Mouse (Mus musculus) C2C12 (cell line): ENCODE data around the gene Ifna11. TPM values are rescaled to one million over a fixed set of nuclear protein-coding genes. Genes with fewer than 3 reads are reported as not detected.
"Not testable (repeated sequence)": the region's sequence is repeated elsewhere in the genome, so short reads cannot be mapped to it uniquely, and the experiment has no call there.

Source experiments
- H3K27me3 ChIP-seq: one replicate; pipeline ENCODE4 v1.6.1; 2011; ENCODE audit not compliant: control insufficient read depth, insufficient read depth, insufficient read length
- H3K36me3 ChIP-seq: one replicate; pipeline ENCODE4 v1.6.1; 2011; ENCODE audit not compliant: control insufficient read depth, insufficient read depth
- H3K4me3 ChIP-seq: one replicate; pipeline ENCODE4 v1.5.1; 2011; ENCODE audit warnings: mild to moderate bottlenecking, control low read depth; ENCODE audit not compliant: poor library complexity, insufficient read depth, severe bottlenecking
- H3K79me2 ChIP-seq: one replicate; pipeline ENCODE4 v1.6.1; 2011; ENCODE audit not compliant: control insufficient read depth, insufficient read depth
- H3K79me3 ChIP-seq: one replicate; pipeline ENCODE4 v1.6.1; 2011; ENCODE audit warnings: low read depth, control low read depth
- H3ac ChIP-seq: one replicate; pipeline ENCODE3; 2011; ENCODE audit warnings: low read depth; ENCODE audit not compliant: control insufficient read depth, insufficient read length
- CEBPB ChIP-seq: IDR thresholded peaks from one replicate; pipeline ENCODE4 v1.6.1; 2011; ENCODE audit warnings: low read depth, mild to moderate bottlenecking, control low read depth, moderate library complexity
- CTCF ChIP-seq: IDR thresholded peaks from one replicate; pipeline ENCODE4 v1.5.1; 2011; ENCODE audit not compliant: control insufficient read depth, insufficient read depth, insufficient read length
- FOSL1 ChIP-seq: IDR thresholded peaks from one replicate; pipeline ENCODE4 v1.8.0; 2011; ENCODE audit warnings: mild to moderate bottlenecking, low read length; ENCODE audit not compliant: poor library complexity, insufficient read depth, severe bottlenecking
- MAX ChIP-seq: IDR thresholded peaks from one replicate; pipeline ENCODE4 v1.6.1; 2011; ENCODE audit warnings: mild to moderate bottlenecking, control low read depth
- MYOD1 ChIP-seq: IDR thresholded peaks from one replicate; pipeline ENCODE4 v1.6.1; 2011; ENCODE audit warnings: low read depth; ENCODE audit not compliant: control insufficient read depth, insufficient read length
- MYOG ChIP-seq: IDR thresholded peaks from one replicate; pipeline ENCODE4 v1.6.1; 2011; ENCODE audit not compliant: control insufficient read depth, insufficient read length; ENCODE audit errors: extremely low read depth
- USF1 ChIP-seq: IDR thresholded peaks from one replicate; pipeline ENCODE4 v1.6.1; 2011; ENCODE audit warnings: low read depth, mild to moderate bottlenecking, control low read depth, moderate library complexity
- polyA plus RNA-seq: library from polyadenylated mRNA; unstranded; fragments of >200 nt; fragmentation: generic; extraction: Trizol; gene quantifications from one replicate; pipeline ENCODE4 v1.2.1, GENCODE M21; 2012; ENCODE audit warnings: missing spikeins

Gene Ifna11
- polyA plus RNA-seq, 1 experiment: not detected

GRCm38 (mm10) chr4:88822995-88823394 lies 3.2 kb downstream of the Ifna11 start:
- Histone ChIP-seq H3K79me2 (no peaks in the 10 kb centered on the region), H3K79me3 (no peaks in the 10 kb centered on the region), H3K36me3 (no peaks in the 10 kb centered on the region), H3K4me3 (no peak overlapping the region), H3K27me3 (peaks cover 7% of the 10 kb centered on the region), H3ac (no peak overlapping the region)
- TF ChIP-seq CEBPB (no peak), MYOG (no peak), MAX (no peak), CTCF (no peak), FOSL1 (no peak), USF1 (no peak), MYOD1 (no peak)

GRCm38 (mm10) chr4:88827116-88827515 lies 7.4 kb downstream of the Ifna11 start, which contains the start of gene Ifna6:
Gene Ifna6, plus strand, starts transcription at chr4:88827416.
- not testable (repeated sequence) for H3ac ChIP-seq, H3K4me3 ChIP-seq, H3K36me3 ChIP-seq, H3K27me3 ChIP-seq, H3K79me2 ChIP-seq, H3K79me3 ChIP-seq

DNA sequence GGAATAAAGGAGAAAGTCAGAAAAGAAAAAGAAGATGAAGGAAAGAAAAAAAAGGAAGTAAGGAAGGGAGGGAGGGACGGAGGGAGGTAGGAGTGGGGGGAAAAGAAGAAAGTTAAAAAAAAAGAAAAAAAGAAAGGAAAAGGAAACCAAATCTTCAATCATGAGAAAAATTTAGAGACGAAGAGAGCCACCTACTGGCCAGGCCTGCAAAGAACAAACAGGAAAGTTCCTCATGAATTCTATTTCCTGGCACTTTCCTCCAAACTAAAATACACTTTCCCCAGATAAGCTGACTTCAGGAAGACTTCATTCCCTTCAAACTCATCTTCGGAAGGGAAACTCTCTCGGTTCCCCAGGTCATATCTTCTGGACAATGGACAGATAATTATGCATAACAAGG lies 10.8 kb downstream of the Ifna11 start:
- H3K79me2 ChIP-seq: no peaks in the 10 kb centered on the region
- TF ChIP-seq CEBPB (no peak), MYOG (no peak), CTCF (no peak), MAX (no peak), FOSL1 (no peak), USF1 (no peak)
- H3K4me3 ChIP-seq: no peak overlapping the region
- no peaks in the 10 kb centered on the region for H3K79me3 ChIP-seq
- H3K27me3 ChIP-seq: peaks cover 3% of the 10 kb centered on the region
- H3ac ChIP-seq: no peak overlapping the region
- H3K36me3 ChIP-seq: no peaks in the 10 kb centered on the region

GRCm38 (mm10) chr4:88835225-88835624 lies 15.5 kb downstream of the Ifna11 start, which contains the start of gene Ifna5:
Gene Ifna5, plus strand, starts transcription at chr4:88835525.
- H3K27me3 ChIP-seq, H3ac ChIP-seq, H3K79me2 ChIP-seq, H3K4me3 ChIP-seq, H3K79me3 ChIP-seq, H3K36me3 ChIP-seq: not testable (repeated sequence)

DNA sequence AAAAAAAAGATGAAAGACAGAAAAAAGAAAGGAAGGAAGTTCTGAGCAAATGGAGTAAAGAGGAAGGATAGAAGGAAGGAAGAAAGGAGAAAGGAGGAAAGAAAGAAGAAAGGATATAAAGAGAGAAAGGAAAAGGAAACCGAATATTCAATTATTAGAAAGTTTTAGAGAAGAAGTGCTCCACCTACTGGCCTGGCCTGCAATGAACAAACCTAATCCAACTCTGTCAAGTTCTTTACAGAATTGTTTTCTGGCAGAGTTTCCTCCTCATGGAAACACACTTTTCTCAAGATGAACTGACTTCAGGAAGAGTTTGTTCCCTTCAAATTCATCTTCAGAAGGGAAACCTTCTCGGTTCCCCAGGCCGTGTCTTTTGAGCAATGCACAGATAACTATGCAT lies 19.1 kb downstream of the Ifna11 start:
- no peaks in the 10 kb centered on the region for H3K79me2 ChIP-seq
- no peaks in the 10 kb centered on the region for H3K36me3 ChIP-seq
- no peak overlapping the region for H3K4me3 ChIP-seq
- TF ChIP-seq USF1 (no peak), MYOD1 (no peak), FOSL1 (no peak), CTCF (no peak), CEBPB (no peak), MAX (no peak), MYOG (no peak)
- no peak overlapping the region for H3ac ChIP-seq
- no peaks in the 10 kb centered on the region for H3K79me3 ChIP-seq
- H3K27me3 ChIP-seq: peaks cover 10% of the 10 kb centered on the region

GRCm38 (mm10) chr4:88840058-88840457 lies 20.3 kb downstream of the Ifna11 start:
- TF ChIP-seq CTCF (no peak), MYOD1 (no peak), MYOG (no peak), MAX (no peak), USF1 (no peak), FOSL1 (no peak), CEBPB (no peak)
- Histone ChIP-seq H3K79me2 (no peaks in the 10 kb centered on the region), H3K79me3 (no peaks in the 10 kb centered on the region), H3K36me3 (no peaks in the 10 kb centered on the region), H3ac (no peak overlapping the region), H3K27me3 (peaks cover 7% of the 10 kb centered on the region), H3K4me3 (no peak overlapping the region)

DNA sequence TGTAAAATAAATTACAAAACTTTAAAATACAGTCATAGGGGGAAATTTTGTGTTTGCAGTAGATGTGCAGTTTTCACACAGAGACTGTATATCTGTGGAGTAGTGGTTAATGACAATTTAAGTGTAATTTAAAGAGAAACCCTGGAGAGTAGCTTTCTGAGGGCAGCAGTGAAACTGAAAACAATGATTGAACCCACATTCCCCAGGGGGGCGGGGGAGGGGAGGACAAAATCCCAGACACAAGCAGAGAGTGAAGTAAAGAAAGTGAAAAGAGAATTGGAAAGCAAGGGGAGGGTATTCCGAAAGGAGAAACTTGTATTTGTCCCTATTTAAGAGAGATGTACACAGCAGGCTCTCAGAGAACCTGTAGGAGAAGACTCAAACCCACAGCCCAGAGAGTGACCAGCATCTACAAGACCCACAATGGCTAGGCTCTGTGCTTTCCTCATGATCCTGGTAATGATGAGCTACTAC lies 21.7 kb downstream of the Ifna11 start, which contains the start of gene Ifna4:
Ifna4 (plus strand) TSS at position 424 of the 474 bp plus-strand sequence.
- Histone ChIP-seq H3K79me2 (no peaks in the 10 kb centered on the region), H3ac (no peak within 1 kb of the TSS), H3K79me3 (no peaks in the 10 kb centered on the region), H3K4me3 (no peak within 1 kb of the TSS), H3K27me3 (peaks cover 4% of the 10 kb centered on the region), H3K36me3 (no peaks in the 10 kb centered on the region)
- TF ChIP-seq CEBPB (no peak), USF1 (no peak), FOSL1 (no peak), MAX (no peak), MYOG (no peak), CTCF (no peak), MYOD1 (no peak)
